Mouse (Mus musculus) lung, postnatal 0 days (tissue): Measurements from ENCODE around the gene Cyren.

Source experiments
- CTCF ChIP-seq: IDR thresholded peaks from 2 replicates; pipeline ENCODE4 v1.5.1; 2016; ENCODE audit warnings: antibody characterized with exemption, mild to moderate bottlenecking
- EP300 ChIP-seq: IDR thresholded peaks from 2 replicates; pipeline ENCODE4 v1.6.1; 2016; ENCODE audit warnings: antibody characterized with exemption, mild to moderate bottlenecking, control low read depth

DNA sequence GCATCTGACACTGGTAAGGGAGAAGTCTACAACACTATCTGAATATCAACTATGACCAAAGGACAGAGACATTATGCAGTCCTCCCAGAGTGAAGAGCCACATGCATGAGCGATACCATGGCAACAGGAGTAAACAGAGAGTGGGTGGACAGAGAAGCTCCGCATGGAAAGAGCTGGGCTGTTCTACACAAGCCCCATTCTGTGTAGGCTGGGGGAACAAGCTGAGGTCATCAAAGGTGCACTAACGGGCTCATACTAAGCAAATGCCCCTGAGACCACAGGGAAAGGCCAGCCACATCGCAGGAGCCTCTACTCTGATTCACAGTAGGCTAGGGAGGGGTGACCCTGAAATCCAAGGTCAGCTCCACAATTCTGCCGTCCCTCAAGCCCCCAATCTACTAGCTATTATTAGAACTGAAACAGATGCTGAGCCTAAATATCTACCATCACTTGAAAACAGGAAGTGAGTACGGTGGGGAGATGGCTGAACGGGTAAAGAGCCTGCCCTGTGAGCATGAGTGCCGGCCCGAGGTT lies 24.1 kb upstream of the Cyren start:
- no peak for TF ChIP-seq CTCF
- TF ChIP-seq EP300, result no peak
